Mouse (Mus musculus): ENCODE results near the gene Pigg.
A peak's percentile ranks its signal among the peaks of the same experiment; 100 is the strongest.

Gene Pigg

GRCm38 (mm10) chr5:108359491-108359890, 47.1 kb downstream of the Pigg start:
- DNase-seq: no peak

- DNase-seq: no peak
These were observed 47.8 kb downstream of the Pigg start for GRCm38 (mm10) chr5:108360211-108360610.

- DNase-seq: no peak
These were observed 49.9 kb downstream of the Pigg start for GRCm38 (mm10) chr5:108362330-108362729.

- no peak for DNase-seq
These were observed 54.0 kb downstream of the Pigg start for GRCm38 (mm10) chr5:108366328-108366983.

- peak; percentile 53 for DNase-seq
These were observed 54.8 kb downstream of the Pigg start for GRCm38 (mm10) chr5:108366984-108367841.

GRCm38 (mm10) chr5:108367871-108368332, 55.5 kb downstream of the Pigg start, which contains the start of gene Gm42517:
TSS of gene Gm42517 (minus strand) at chr5:108367922.
- peak; percentile 28 for DNase-seq

- no peak for DNase-seq
These were observed 56.0 kb downstream of the Pigg start for GRCm38 (mm10) chr5:108368446-108368845.

- DNase-seq: peak; percentile 66
These were observed 56.6 kb downstream of the Pigg start for GRCm38 (mm10) chr5:108368851-108369621.

- no peak for DNase-seq
These were observed 57.6 kb downstream of the Pigg start for GRCm38 (mm10) chr5:108369964-108370363.

GRCm38 (mm10) chr5:108374079-108374478, 61.7 kb downstream of the Pigg start:
- DNase-seq: no peak

GRCm38 (mm10) chr5:108376059-108376458, 63.6 kb downstream of the Pigg start:
- DNase-seq: no peak

GRCm38 (mm10) chr5:108378346-108378745, 65.9 kb downstream of the Pigg start:
- no peak for DNase-seq

- no peak for DNase-seq
These were observed 73.2 kb downstream of the Pigg start for GRCm38 (mm10) chr5:108385632-108386031.

GRCm38 (mm10) chr5:108386449-108386848, 74.0 kb downstream of the Pigg start:
- no peak for DNase-seq

GRCm38 (mm10) chr5:108388201-108388600, 75.8 kb downstream of the Pigg start, which contains the start of gene Pde6b:
TSS of gene Pde6b (plus strand) at chr5:108388391.
- DNase-seq: no peak

- DNase-seq: no peak
These were observed 77.3 kb downstream of the Pigg start for GRCm38 (mm10) chr5:108389744-108390143.
